Mouse (Mus musculus) thymus, postnatal 4 days (tissue): ENCODE measurements at regions not wholly inside any gene's neighbourhood (a gene's known extent, or its start where the extent isn't known, plus 50 kb on each side); places are given as distances from the start of the nearest gene placed in this dataset.
A peak's percentile ranks its signal among the peaks of the same experiment; 100 is the strongest.

Experiments used
- DNase-seq: peaks from one replicate; pipeline ENCODE4 v3.0.0; 2021

GRCm38 (mm10) chr4:148723208-148723607 lies 80.1 kb downstream of the Gm572 start:
- no peak for DNase-seq

- no peak for DNase-seq
Observed at GRCm38 (mm10) chr4:148723934-148724719, 80.1 kb upstream of the Casz1 start.

DNA sequence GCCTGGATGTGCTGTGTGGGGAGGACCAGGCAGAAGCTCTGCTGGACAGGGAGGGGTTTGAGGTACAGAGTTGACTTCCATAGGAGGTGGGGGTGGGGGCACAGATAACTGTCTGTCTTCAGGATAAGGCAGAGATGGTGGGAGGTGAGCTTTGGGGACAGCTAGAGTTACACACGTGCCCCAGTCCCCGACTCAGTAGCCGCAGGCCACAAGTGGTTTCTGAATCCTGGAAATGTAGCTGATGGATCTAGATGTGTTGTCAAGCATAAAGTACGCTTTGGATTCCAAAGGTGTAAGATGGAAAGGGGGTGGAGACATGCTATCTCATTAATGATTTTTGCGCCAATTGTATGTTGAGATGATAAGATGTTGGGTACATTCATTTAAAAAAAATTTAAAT lies 75.4 kb upstream of the Casz1 start:
- no peak for DNase-seq

- no peak for DNase-seq
Observed at GRCm38 (mm10) chr4:148731586-148731985, 72.6 kb upstream of the Casz1 start.

GRCm38 (mm10) chr4:148734061-148734460 lies 70.2 kb upstream of the Casz1 start:
- no peak for DNase-seq

DNA sequence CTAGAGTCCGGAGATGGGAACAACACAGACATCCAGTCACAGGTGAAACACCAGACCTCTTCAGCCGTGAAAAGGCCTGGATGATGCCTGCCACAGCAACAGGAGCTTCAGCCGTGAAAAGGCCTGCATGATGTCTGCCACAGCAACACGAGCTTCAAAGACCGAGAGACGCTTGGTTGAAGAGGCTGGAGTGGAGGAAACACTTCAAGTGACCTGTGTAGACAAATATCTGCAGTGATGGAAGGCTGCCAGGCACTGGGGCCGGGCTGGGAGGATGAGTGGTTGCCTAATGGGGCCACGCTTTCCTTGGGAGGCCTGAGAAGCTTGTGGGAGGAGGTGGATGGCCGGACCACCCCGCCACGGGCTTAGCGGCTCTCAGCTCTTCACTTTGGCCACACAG lies 69.7 kb upstream of the Casz1 start:
- DNase-seq: no peak

DNA sequence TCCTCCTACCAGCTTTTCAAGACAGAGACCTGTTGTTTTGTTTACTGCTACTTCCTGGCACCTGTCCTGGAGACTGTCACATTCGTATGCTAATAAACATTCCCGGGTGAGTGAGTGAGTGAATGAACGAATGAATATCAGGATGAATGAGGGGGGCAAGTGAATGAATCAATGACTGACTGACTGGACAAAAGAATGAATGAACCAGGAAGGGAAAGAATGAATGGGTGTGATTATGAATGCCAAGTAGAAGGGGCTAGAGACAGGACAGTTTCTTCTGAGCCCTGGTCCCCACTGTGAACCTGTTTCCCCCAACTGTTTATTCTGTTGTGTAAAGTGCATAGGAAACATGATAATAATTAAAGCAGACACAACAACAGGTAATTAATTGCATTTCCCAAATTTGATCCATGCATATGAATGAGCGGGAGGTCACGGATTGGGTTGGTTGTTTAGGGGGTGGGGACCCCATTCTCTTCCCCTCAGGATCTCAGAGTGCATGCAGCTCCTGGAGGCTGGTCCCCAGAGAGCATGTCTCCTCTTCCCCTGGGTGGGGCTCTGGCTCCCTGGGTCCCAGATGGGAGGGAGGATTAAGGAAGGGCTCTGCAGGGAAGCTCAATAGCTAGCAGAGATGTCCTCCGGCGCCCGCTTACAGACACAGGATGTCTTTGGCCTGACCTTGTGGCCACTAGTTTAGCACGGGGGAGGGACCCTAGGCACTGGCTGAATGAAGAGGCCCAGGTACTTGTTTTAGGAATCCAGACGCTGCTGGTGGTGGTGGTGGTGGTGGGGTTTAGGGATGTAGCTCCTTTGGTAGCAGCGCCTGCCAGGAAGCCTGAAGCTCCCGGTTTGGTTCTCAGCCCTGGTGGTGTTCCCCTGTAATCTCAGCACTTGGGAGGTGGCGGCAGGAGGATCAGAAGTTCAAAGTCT lies 65.4 kb upstream of the Casz1 start:
- no peak for DNase-seq

- peak; percentile 84 for DNase-seq
Observed at GRCm38 (mm10) chr4:148742549-148743413, 61.4 kb upstream of the Casz1 start.

DNA sequence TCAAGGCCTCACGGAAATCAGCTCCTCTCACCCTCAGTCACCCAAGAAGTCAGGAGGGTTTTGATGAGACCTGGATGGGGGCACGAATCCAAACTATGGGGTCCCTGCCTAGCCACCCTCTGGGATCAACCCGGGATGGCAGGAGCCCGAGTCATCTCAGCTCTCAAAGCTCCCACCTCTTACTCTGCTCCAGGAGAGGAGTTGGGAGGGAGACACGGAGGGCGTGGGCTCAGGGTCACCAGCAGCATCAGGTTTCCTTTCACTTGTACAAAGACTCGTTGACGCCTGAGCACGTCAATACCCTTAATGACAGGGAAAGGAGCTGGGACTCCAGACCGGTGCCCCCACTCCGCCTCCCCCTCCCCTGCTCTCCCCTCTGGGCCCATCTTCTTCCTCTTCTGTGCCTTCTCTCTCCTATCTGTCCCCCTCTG lies 60.8 kb upstream of the Casz1 start:
- no peak for DNase-seq

DNA sequence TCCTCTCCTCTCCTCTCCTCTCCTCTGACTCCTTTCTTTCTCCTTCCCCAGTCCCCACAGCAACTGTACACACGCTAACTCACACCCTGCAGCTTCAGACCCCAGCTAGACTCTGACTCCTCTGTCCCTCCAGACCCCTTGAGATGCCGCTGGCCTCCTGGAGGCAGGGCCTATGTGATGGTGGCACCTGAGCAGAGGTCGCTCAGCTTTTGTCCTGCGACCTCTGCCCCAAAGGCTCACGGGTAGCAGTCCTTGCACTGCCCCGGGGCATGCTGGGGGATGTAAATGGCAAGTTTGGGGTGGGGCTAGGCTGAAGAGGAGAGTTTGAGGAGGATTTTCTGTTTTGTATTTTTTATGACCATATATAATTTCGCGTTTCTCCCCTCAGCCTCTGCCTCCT lies 60.2 kb upstream of the Casz1 start:
- DNase-seq: no peak

GRCm38 (mm10) chr4:148746460-148747314 lies 57.5 kb upstream of the Casz1 start:
- no peak for DNase-seq

DNA sequence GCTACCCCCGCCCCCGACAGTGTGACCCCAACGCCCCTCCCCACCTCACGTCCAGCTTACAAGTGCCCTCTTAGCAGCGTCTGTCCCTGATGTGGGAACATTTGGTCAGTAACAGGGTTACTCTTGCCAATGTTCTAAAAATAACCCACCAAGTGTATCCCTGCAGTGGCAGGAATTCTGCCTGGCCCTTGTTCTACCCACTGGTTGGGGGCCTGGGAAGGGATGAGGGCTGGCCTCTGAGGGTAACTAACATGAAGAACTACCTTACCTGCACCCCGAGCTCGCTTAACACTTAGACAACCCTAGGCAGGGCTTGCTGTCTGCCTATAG lies 56.9 kb upstream of the Casz1 start:
- DNase-seq: no peak

- DNase-seq: no peak
Observed at GRCm38 (mm10) chr4:148750030-148750429, 54.2 kb upstream of the Casz1 start.

DNA sequence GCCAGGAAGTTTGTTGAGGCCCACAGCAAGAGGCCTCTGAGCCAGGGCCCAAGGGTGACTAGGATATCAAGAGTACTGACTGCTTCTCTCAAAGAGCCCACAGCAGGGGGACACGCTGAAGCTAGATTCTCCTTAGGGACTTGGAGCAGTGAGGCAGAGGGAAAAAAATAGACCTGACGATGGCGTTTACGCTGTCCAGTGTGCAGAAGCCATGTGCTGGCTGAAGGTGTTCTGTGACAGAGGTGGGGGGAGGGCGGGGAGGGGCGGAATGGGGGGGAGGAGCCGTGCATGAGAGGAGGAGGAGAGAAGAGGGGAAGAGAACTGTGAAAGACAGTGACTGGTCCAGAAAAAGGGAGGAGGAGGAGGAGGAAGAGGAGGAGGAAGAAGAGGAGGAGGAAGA lies 52.6 kb upstream of the Casz1 start:
- no peak for DNase-seq

DNA sequence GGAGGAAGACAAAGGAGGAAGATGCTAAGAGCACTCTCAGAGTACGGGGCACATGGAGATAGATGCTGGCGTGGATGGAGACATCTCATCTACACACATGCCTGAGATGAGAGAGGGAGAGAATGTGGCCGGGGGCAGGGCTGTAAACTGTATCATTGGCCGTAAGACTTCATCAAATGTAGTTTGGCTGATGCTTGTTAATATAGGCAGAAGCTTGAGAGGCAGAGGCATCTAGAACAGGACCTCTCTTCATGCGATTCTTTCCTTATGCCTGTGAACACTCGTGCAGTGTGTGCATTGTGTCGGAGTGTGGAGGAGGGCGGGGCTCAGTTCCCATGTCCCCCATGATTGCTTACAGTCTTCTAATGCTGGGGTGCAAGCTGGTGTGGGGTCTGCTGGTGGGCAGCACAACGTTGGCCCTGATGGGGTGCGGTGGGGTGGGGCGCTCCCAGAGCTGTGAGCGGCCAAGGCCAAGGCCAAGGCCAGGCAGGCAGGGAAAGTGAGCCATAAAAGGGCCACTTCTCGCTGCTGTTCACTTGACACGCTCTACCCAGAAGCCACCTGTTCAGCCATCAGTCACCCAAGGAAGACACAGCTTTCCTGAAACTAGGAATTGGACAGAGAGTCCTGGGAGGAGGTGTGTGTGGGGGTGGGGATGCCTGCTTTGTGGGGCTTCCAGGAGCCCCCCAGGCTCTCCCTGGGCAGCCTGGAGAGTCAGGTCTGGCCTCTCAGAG lies 51.7 kb upstream of the Casz1 start:
- no peak for DNase-seq

DNA sequence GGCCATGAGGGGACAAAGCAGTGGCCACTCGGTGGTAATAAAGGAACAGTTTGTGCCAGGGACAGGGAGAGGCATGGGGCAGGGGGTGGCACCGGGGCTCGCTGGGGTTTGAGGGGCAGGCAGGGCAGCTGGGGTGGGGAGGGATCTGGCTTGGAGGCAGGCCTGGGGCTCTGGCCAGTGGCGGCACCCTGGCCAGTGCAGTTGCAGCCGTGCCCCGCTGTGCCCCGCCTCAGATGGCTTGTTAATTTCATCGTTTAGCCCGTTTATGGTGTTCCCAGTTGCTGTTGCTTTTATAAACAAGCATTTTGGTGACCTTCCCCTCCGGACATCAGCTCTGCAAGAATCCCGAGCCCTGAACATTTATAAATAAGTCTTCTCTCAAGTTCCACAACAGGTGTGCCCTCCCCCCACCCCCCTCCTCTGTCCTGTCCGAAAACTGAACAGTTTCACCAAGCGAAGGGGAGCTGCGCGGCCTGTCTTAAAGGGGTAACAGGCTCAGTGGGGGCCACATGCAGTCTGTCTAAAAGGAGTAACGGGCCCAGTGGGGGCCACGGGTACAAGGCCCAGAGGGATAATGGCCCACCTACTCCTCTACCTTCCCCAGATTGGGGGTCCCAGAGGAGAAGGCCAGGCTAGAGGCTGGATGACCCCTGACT lies 51.0 kb upstream of the Casz1 start:
- DNase-seq: no peak

GRCm38 (mm10) chr4:148753849-148754248 lies 50.4 kb upstream of the Casz1 start:
- DNase-seq: no peak
